22 mouse cellular contexts compared by ENCODE assay signal in the genomic region with DNA sequence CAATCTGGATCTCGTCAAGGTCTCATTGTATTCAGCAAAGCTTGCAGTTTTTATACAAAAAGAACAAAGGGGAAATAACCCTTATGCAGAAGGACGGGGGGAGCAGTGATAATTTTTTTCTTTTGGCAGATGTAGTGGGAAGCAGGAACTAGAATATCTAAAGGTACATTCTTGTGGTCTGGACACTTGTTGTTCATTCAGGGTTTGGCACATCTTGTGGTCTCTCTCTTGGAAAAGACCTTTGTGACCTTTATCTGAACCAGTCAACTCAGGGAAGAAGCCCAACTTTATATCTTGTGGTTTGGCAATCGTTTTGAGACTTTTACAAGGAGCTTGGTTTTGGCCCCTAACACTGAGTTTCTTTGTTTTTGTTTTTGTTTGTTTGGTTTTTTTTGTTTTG.
"Had no signal": no experiment of that assay in that cellular context is flagged by ENCODE, and none has a peak within 500 bp of the region (broad histone marks: within the 10 kb centered on the region; RNA-seq: fewer than 3 reads in every experiment).

No protein-coding gene starts in this region.

- H3K36me3 ChIP-seq: heart, embryonic 10.5 days; heart, embryonic 12.5 days; hindbrain, embryonic 10.5 days; hindbrain, embryonic 12.5 days; intestine, embryonic 15.5 days; limb, embryonic 10.5 days; limb, embryonic 12.5 days; liver, embryonic 13.5 days had no signal

- H3K4me3 ChIP-seq: heart, embryonic 10.5 days; heart, embryonic 12.5 days; hindbrain, embryonic 10.5 days; hindbrain, embryonic 12.5 days; intestine, embryonic 15.5 days; layer of hippocampus, adult 2 months; left cerebral cortex, adult 2 months; limb, embryonic 10.5 days; limb, embryonic 12.5 days; liver, embryonic 13.5 days had no signal

- H3K4me1 ChIP-seq: heart, embryonic 10.5 days; heart, embryonic 12.5 days; hindbrain, embryonic 10.5 days; hindbrain, embryonic 12.5 days; intestine, embryonic 15.5 days; limb, embryonic 10.5 days; limb, embryonic 12.5 days; liver, embryonic 13.5 days had no signal

- H3K9me3 ChIP-seq: heart, embryonic 10.5 days; heart, embryonic 12.5 days; hindbrain, embryonic 10.5 days; hindbrain, embryonic 12.5 days; intestine, embryonic 15.5 days; limb, embryonic 10.5 days; limb, embryonic 12.5 days; liver, embryonic 13.5 days had no signal

- H3K27me3 ChIP-seq: heart, embryonic 12.5 days; hindbrain, embryonic 12.5 days; intestine, embryonic 15.5 days; limb, embryonic 12.5 days; liver, embryonic 13.5 days had no signal

- DNase-seq: gastrocnemius, postnatal 14 days; gastrocnemius, postnatal 36 days; heart, adult 18-20 months; heart, postnatal 10 days; heart, postnatal 4 days; kidney, adult 18-20 months; kidney, adult 8-10 months; kidney, postnatal 10 days; kidney, postnatal 25 days; kidney, postnatal 4 days; liver; liver, embryonic 13.5 days had no signal

- H3K9ac ChIP-seq: heart, embryonic 12.5 days; hindbrain, embryonic 12.5 days; hindbrain, embryonic 14.5 days; intestine, embryonic 15.5 days; limb, embryonic 12.5 days; liver, embryonic 13.5 days had no signal

- H3K27ac ChIP-seq: heart, embryonic 10.5 days; hindbrain, embryonic 10.5 days; hindbrain, embryonic 12.5 days; hindbrain, embryonic 14.5 days; intestine, embryonic 15.5 days; layer of hippocampus, adult 2 months; left cerebral cortex, adult 2 months; limb, embryonic 10.5 days; limb, embryonic 12.5 days; liver, embryonic 13.5 days had no signal
